Mouse (Mus musculus) adrenal gland, adult 2 months (tissue): ENCODE data around the gene Ift46. TPM values are rescaled to one million over a fixed set of nuclear protein-coding genes. Genes with fewer than 3 reads are reported as not detected.

Experiments
- DNase-seq: peaks from one replicate; pipeline ENCODE4 v3.0.0; 2021
- polyA plus RNA-seq: library from polyadenylated mRNA; depleted of rRNA; stranded (reverse); fragments of >200 nt; gene quantifications from 2 replicates; pipeline ENCODE4 v1.2.3, GENCODE M21; 2012; rRNA removed
- total RNA-seq, 2 experiments: library from RNA; stranded (reverse); gene quantifications; 2 replicates each; pipeline ENCODE4 v1.2.3; 2021

Gene Ift46
- total and polyA plus RNA-seq, 3 experiments: 22.2 to 102 (median 73.0) TPM

DNA sequence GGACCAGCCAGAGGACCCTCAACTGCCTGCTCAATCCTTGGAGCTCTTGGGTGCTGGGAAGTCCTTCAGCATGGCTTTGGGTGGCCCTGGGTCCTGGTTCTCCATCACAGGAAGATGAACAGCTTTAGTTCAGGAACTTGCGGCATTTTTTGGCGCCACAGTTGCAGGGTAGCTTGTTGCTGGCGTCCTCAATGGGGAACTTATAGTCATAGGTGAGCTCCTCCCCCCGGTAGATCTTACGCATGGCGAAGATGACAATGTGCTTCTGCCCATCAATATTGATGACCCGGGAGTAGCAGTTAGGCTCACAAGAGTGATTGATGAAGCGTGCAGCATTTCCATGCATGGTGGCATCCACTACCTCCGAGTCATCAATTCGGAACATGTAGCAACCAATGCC, 40.1 kb downstream of the Ift46 start:
- no peak for DNase-seq

GRCm38 (mm10) chr9:44810316-44810715, 42.6 kb downstream of the Ift46 start:
- DNase-seq: no peak

DNA sequence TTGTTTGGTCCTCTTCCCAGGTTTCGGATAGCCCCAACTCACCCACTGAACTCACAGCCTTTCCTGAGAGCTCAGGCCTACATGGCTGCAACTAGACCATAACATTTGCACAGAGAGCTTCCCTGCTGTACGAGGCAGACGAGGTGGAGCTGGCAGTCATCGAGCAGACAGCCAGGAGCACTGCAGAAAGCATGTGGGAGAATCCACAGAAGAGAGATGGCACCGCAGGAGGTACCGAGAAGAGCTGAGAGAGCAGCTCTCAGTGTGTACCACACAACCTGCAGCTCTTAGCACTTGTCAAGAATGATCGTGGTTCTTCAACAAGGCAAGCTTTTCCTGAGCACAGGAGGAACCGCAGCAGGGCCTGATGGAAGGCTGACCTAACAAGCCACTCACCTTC, 46.5 kb downstream of the Ift46 start:
- DNase-seq: no peak

DNA sequence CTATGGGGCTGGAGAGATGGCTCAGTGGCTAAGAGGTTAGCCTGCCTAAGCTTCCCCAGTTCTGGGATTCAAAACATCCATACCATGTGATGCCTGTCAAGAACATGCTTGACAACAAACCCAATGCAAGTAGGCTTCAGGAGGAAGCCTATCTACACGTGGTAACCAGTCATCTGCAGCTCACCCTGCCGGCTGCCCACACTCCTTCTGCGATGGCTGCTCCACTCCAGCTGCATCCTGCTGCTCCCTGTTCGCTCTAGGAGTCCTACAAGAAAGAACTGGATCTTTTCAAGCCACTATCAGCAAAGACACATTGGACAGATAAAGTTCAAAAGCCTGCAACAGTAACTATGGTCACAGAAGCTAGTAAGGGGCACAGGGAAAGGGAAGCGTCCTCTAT, 49.8 kb downstream of the Ift46 start:
- DNase-seq: no peak

GRCm38 (mm10) chr9:44819920-44820827, 52.5 kb downstream of the Ift46 start:
- peak; percentile 34 for DNase-seq

GRCm38 (mm10) chr9:44826660-44827059, 59.0 kb downstream of the Ift46 start:
- DNase-seq: no peak

GRCm38 (mm10) chr9:44828944-44829343, 61.2 kb downstream of the Ift46 start:
- no peak for DNase-seq

GRCm38 (mm10) chr9:44830506-44830905, 62.8 kb downstream of the Ift46 start:
- DNase-seq: no peak

DNA sequence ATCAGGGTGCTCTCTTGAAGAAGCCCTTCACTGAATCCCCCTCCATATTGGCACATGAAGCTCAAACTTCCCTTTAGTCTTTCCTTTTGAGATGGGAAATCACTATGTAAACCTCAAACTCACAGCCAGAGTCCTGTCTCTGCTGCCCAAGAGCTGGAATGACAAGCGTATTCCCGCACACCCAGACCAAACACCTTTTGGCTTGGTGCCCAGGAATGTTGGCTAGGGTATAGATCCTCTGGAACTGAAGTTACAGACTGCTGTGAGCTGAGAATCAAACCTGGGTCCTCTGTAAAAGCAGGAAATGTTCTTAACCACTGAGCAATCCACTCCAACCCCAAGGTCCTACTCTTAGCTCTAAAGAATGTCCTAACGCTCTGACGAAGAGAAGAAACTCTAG, 64.6 kb downstream of the Ift46 start:
- peak; percentile 43 for DNase-seq

- peak; percentile 70 for DNase-seq
Measured at GRCm38 (mm10) chr9:44836439-44836838, 68.7 kb downstream of the Ift46 start.

GRCm38 (mm10) chr9:44841241-44841640, 73.5 kb downstream of the Ift46 start:
- peak; percentile 30 for DNase-seq

Other genes starting within 250 kb of the Ift46 start
- gene Cxcr5, start 206.0 kb upstream of the Ift46 start, total RNA-seq: under 1 TPM in 1 of 2 experiments, not detected in 1; 0.17 TPM
- gene Cxcr5, start 206.0 kb upstream of the Ift46 start, polyA plus RNA-seq: 0.15 and 0.26 TPM in 2 replicates
- 100 to 1,000 TPM; 114 to 121 TPM for gene Ddx6, start 163.0 kb upstream of the Ift46 start, total RNA-seq
- 7.2 and 9.1 TPM in 2 replicates for gene Ddx6, start 163.0 kb upstream of the Ift46 start, polyA plus RNA-seq
- not detected for gene Treh, start 94.7 kb upstream of the Ift46 start, total RNA-seq
- not detected in 2 replicates for gene Treh, start 94.7 kb upstream of the Ift46 start, polyA plus RNA-seq
- gene Phldb1, start 32.7 kb upstream of the Ift46 start, total RNA-seq: 10 to 100 TPM; 24.9 to 54.1 TPM
- 59.7 and 90.9 TPM in 2 replicates for gene Phldb1, start 32.7 kb upstream of the Ift46 start, polyA plus RNA-seq
- gene Arcn1, start 63 bp upstream of the Ift46 start, total RNA-seq: 100 to 1,000 TPM; 145 to 172 TPM
- 17.1 and 23.2 TPM in 2 replicates for gene Arcn1, start 63 bp upstream of the Ift46 start, polyA plus RNA-seq
- gene Tmem25, start 31.4 kb downstream of the Ift46 start, total RNA-seq: 1 to 10 TPM; 3.1 to 9.8 TPM
- gene Tmem25, start 31.4 kb downstream of the Ift46 start, polyA plus RNA-seq: 15.7 and 22.1 TPM in 2 replicates
- gene Ttc36, start 35.2 kb downstream of the Ift46 start, total RNA-seq: 1 to 10 TPM; 1.6 to 4.1 TPM
- gene Ttc36, start 35.2 kb downstream of the Ift46 start, polyA plus RNA-seq: 16.6 and 21.5 TPM in 2 replicates
- gene Kmt2a, start 113.4 kb downstream of the Ift46 start, total RNA-seq: 10 to 100 TPM; 20.0 to 38.4 TPM
- 12.9 and 19.4 TPM in 2 replicates for gene Kmt2a, start 113.4 kb downstream of the Ift46 start, polyA plus RNA-seq
- gene Atp5l, start 152.8 kb downstream of the Ift46 start, total RNA-seq: 100 to 1,000 TPM; 557 to 696 TPM
- 184 and 248 TPM in 2 replicates for gene Atp5l, start 152.8 kb downstream of the Ift46 start, polyA plus RNA-seq
- 100 to 1,000 TPM in 1 of 2 experiments, 10 to 100 TPM in 1; 90.8 to 121 TPM for gene Ube4a, start 197.7 kb downstream of the Ift46 start, total RNA-seq
- 4.1 and 6.4 TPM in 2 replicates for gene Ube4a, start 197.7 kb downstream of the Ift46 start, polyA plus RNA-seq
- 1 to 10 TPM in 1 of 2 experiments, not detected in 1; 1.0 TPM for gene Cd3g, start 212.5 kb downstream of the Ift46 start, total RNA-seq
- gene Cd3g, start 212.5 kb downstream of the Ift46 start, polyA plus RNA-seq: 0.21 TPM in 1 of 2 replicates, not detected in the other
- under 1 TPM in 1 of 2 experiments, not detected in 1; 0.90 TPM for gene Cd3d, start 213.9 kb downstream of the Ift46 start, total RNA-seq
- gene Cd3d, start 213.9 kb downstream of the Ift46 start, polyA plus RNA-seq: 0.06 TPM in 1 of 2 replicates, not detected in the other
- gene Cd3e, start 241.7 kb downstream of the Ift46 start, total RNA-seq: 1 to 10 TPM in 1 of 2 experiments, under 1 TPM in 1; 0.55 to 1.5 TPM
- gene Cd3e, start 241.7 kb downstream of the Ift46 start, polyA plus RNA-seq: 0.34 and 0.42 TPM in 2 replicates